Mouse (Mus musculus) lung, adult 2 months (tissue): ENCODE data around the gene Chsy1.

Source experiments
- CTCF ChIP-seq: fragments of 200-500 bp; IDR thresholded peaks from 2 replicates; pipeline ENCODE4 v1.5.1; 2011; ENCODE audit warnings: mild to moderate bottlenecking, low read length, control low read depth; ENCODE audit not compliant: insufficient read depth
- POLR2A ChIP-seq: fragments of 200-500 bp; IDR thresholded peaks from 2 replicates; pipeline ENCODE4 v1.6.1; 2011; ENCODE audit warnings: low read depth, mild to moderate bottlenecking, control low read depth, low read length, borderline replicate concordance; ENCODE audit errors: extremely low read depth

GRCm38 (mm10) chr7:66110636-66111112, 1.4 kb downstream of the Chsy1 start:
- no peak for TF ChIP-seq CTCF
- no peak for TF ChIP-seq POLR2A
